Mouse (Mus musculus) left cerebral cortex, adult 9 months (tissue): ENCODE data around the gene Map1b.

Source experiments
- DNase-seq, 2 experiments: peaks; one replicate each; pipeline ENCODE4 v3.0.0; 2022; ENCODE audit warnings: low spot score in 2 of 2

Map1b gene

GRCm38 (mm10) chr13:99516448-99516881 lies at the start of gene Map1b:
Gene Map1b, minus strand, starts transcription at chr13:99516540.
- peak in 1 of 2 experiments; percentile 83 for DNase-seq

- DNase-seq: no peak
These were observed 48.0 kb upstream of the Map1b start for GRCm38 (mm10) chr13:99564346-99564745.

- DNase-seq: no peak
These were observed 46.7 kb upstream of the Map1b start for GRCm38 (mm10) chr13:99563021-99563420.

GRCm38 (mm10) chr13:99561843-99562550 lies 45.7 kb upstream of the Map1b start:
- no peak for DNase-seq

- peak in 1 of 2 experiments; percentile 15 for DNase-seq
These were observed 44.6 kb upstream of the Map1b start for GRCm38 (mm10) chr13:99560674-99561639.

- no peak for DNase-seq
These were observed 42.0 kb upstream of the Map1b start for GRCm38 (mm10) chr13:99558216-99558906.

- DNase-seq: no peak
These were observed 41.5 kb upstream of the Map1b start for GRCm38 (mm10) chr13:99557813-99558212.

- no peak for DNase-seq
These were observed 41.0 kb upstream of the Map1b start for GRCm38 (mm10) chr13:99557331-99557730.

- no peak for DNase-seq
These were observed 38.6 kb upstream of the Map1b start for GRCm38 (mm10) chr13:99554960-99555359.

GRCm38 (mm10) chr13:99554466-99554865 lies 38.1 kb upstream of the Map1b start:
- no peak for DNase-seq

- DNase-seq: no peak
These were observed 36.0 kb upstream of the Map1b start for GRCm38 (mm10) chr13:99552381-99552780.

GRCm38 (mm10) chr13:99550679-99551369 lies 34.5 kb upstream of the Map1b start:
- peak in 1 of 2 experiments; percentile 8 for DNase-seq

GRCm38 (mm10) chr13:99550060-99550459 lies 33.7 kb upstream of the Map1b start:
- no peak for DNase-seq

- DNase-seq: no peak
These were observed 33.2 kb upstream of the Map1b start for GRCm38 (mm10) chr13:99549584-99549983.

GRCm38 (mm10) chr13:99546832-99547231 lies 30.5 kb upstream of the Map1b start:
- no peak for DNase-seq

- DNase-seq: no peak
These were observed 28.9 kb upstream of the Map1b start for GRCm38 (mm10) chr13:99545201-99545600.

GRCm38 (mm10) chr13:99541429-99542267 lies 25.3 kb upstream of the Map1b start:
- no peak for DNase-seq

- DNase-seq: no peak
These were observed 22.9 kb upstream of the Map1b start for GRCm38 (mm10) chr13:99539288-99539687.

- DNase-seq: no peak
These were observed 22.5 kb upstream of the Map1b start for GRCm38 (mm10) chr13:99538851-99539250.

- DNase-seq: no peak
These were observed 21.7 kb upstream of the Map1b start for GRCm38 (mm10) chr13:99537908-99538513.
